In the genomic region with DNA sequence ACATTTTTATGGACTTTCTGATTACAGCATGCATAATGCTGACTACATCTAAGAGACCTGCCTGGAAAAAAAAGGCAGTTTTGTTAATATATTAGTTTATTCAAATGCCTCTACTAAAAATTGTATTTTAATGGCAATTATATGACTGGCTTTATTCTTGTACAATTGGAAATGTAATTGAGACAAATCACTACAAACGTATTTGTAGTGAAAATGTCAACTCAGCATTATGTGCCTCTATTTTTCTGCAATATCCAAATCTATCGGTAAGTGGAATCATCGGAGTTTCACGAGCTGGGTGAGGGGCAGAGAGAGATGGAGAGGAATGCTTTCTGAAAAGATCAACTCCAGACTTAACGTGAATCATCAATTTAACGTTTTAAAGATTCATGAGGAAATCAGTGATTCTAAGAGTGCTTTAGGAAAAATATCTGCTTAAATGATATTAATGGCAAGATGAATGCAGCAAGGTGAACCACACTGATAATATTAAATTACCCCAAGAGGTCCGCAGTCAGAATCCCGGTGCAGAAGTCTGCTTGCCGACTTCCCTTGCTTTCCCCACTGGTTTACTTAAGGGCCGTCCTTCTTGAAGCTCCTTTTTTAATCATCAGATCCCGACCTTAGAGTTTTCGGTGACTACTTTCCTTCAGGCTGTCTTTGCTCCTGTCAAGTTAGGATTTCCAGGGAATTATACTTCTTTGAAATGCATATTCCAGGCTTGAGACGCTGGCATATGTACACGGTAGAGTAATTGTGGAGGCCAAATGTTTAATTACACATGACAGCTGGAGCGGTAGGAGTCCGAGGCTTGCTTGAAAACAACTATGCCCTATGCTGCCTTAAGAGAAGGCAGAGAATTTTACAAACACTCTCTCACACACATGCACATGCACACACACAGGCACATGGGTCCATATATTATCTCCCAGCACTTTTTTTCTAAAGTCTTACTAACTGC, we compare ENCODE assay signal across 26 mouse cellular contexts.
DNase-seq lines count a peak whose midpoint lies in the region; ATAC-seq and TF ChIP-seq lines count a peak whose summit lies in the region.
"Had no signal": no experiment of that assay in that cellular context is flagged by ENCODE, and none has a peak within 500 bp of the region (broad histone marks: within the 10 kb centered on the region; RNA-seq: fewer than 3 reads in every experiment).

No protein-coding gene starts in this region.

- no peak overlapping the region for H3K9ac ChIP-seq in embryonic facial prominence, embryonic 13.5 days
- no peak overlapping the region for H3K9ac ChIP-seq in hindbrain, postnatal 0 days (replicated peaks; ENCODE audit: low read length)
- no peak overlapping the region for H3K9ac ChIP-seq in midbrain, embryonic 14.5 days (replicated peaks; ENCODE audit: low read length)
- H3K9ac ChIP-seq: heart, embryonic 15.5 days; limb, embryonic 15.5 days; liver, embryonic 14.5 days; lung, embryonic 14.5 days; neural tube, embryonic 12.5 days had no signal

- H3K4me1 ChIP-seq in embryonic facial prominence, embryonic 13.5 days = no peaks in the 10 kb centered on the region
- peaks cover 5% of the 10 kb centered on the region; the same call in 1 of the 2 replicates for H3K4me1 ChIP-seq in embryonic facial prominence, embryonic 10.5 days
- H3K4me1 ChIP-seq in hindbrain, postnatal 0 days (ENCODE audit: insufficient read depth, low read length) = no peaks in the 10 kb centered on the region
- H3K4me1 ChIP-seq in hindbrain, embryonic 10.5 days (replicated peaks) = peaks cover 5% of the 10 kb centered on the region; the same call in 1 of the 2 replicates
- peaks cover 12% of the 10 kb centered on the region; the same call in 1 of the 2 replicates for H3K4me1 ChIP-seq in midbrain, embryonic 14.5 days (ENCODE audit: control insufficient read depth, insufficient read depth, low read length)
- H3K4me1 ChIP-seq: forebrain, embryonic 10.5 days; heart, embryonic 15.5 days; limb, embryonic 15.5 days; megakaryocyte, embryonic 14.5 days had no signal

- H3K4me2 ChIP-seq in embryonic facial prominence, embryonic 13.5 days = 0 out of 2 replicates have a peak overlapping the region, but pooled peaks have one; percentile 14
- H3K4me2 ChIP-seq in hindbrain, postnatal 0 days (ENCODE audit: low read depth, low read length) = peak overlapping the region; percentile 33; the same call in 1 of the 2 replicates
- peak overlapping the region; percentile 38 for H3K4me2 ChIP-seq in midbrain, embryonic 14.5 days (ENCODE audit: low read length)
- H3K4me2 ChIP-seq: heart, embryonic 15.5 days; limb, embryonic 15.5 days; lung, embryonic 14.5 days; neural tube, embryonic 12.5 days had no signal

- intact Hi-C loops in heart, postnatal 14 days (cut with DNase I) = no loop called here

- no peak overlapping the region for H3K27ac ChIP-seq in embryonic facial prominence, embryonic 13.5 days
- no peak overlapping the region for H3K27ac ChIP-seq in embryonic facial prominence, embryonic 10.5 days (replicated peaks)
- H3K27ac ChIP-seq in hindbrain, postnatal 0 days = no peak overlapping the region
- H3K27ac ChIP-seq in hindbrain, embryonic 10.5 days = no peak overlapping the region
- H3K27ac ChIP-seq in midbrain, embryonic 14.5 days (replicated peaks; ENCODE audit: low read depth, low read length) = no peak overlapping the region
- H3K27ac ChIP-seq: forebrain, embryonic 10.5 days; gastrocnemius, adult 2 months; heart, embryonic 15.5 days; left cerebral cortex, adult 2 months; limb, embryonic 15.5 days; liver, embryonic 14.5 days; neural tube, embryonic 12.5 days had no signal

- H3K9me3 ChIP-seq in embryonic facial prominence, embryonic 13.5 days = no peaks in the 10 kb centered on the region
- H3K9me3 ChIP-seq in embryonic facial prominence, embryonic 10.5 days = no peaks in the 10 kb centered on the region
- H3K9me3 ChIP-seq in hindbrain, postnatal 0 days (ENCODE audit: low read length) = no peaks in the 10 kb centered on the region
- H3K9me3 ChIP-seq in hindbrain, embryonic 10.5 days = no peaks in the 10 kb centered on the region
- H3K9me3 ChIP-seq in midbrain, embryonic 14.5 days (ENCODE audit: control insufficient read depth, low read length) = no peaks in the 10 kb centered on the region
- H3K9me3 ChIP-seq: forebrain, embryonic 10.5 days; heart, embryonic 15.5 days; limb, embryonic 15.5 days; neural tube, embryonic 12.5 days had no signal

- ATAC-seq in embryonic facial prominence, embryonic 13.5 days (ENCODE audit: insufficient number of reproducible peaks, insufficient read depth, low FRiP score, low TSS enrichment, low read depth) = no peak
- ATAC-seq in hindbrain, postnatal 0 days = no peak
- ATAC-seq in midbrain, embryonic 14.5 days (ENCODE audit: low FRiP score, low TSS enrichment) = peak; percentile 66; the same call in 1 of the 2 replicates
- ATAC-seq: activated CD4-positive, CD25-positive, alpha-beta regulatory T cell, adult 4 months had no signal

- H3K27me3 ChIP-seq in embryonic facial prominence, embryonic 13.5 days = no peaks in the 10 kb centered on the region
- no peaks in the 10 kb centered on the region for H3K27me3 ChIP-seq in embryonic facial prominence, embryonic 10.5 days (replicated peaks; ENCODE audit: low read depth, poor library complexity, severe bottlenecking)
- no peaks in the 10 kb centered on the region for H3K27me3 ChIP-seq in hindbrain, postnatal 0 days (ENCODE audit: insufficient read depth, low read length)
- H3K27me3 ChIP-seq in hindbrain, embryonic 10.5 days (ENCODE audit: insufficient read depth, poor library complexity, severe bottlenecking) = no peaks in the 10 kb centered on the region
- H3K27me3 ChIP-seq in midbrain, embryonic 14.5 days (ENCODE audit: control insufficient read depth, insufficient read depth, low read length) = no peaks in the 10 kb centered on the region
- H3K27me3 ChIP-seq: heart, embryonic 15.5 days; limb, embryonic 15.5 days; megakaryocyte, embryonic 14.5 days; neural tube, embryonic 12.5 days had no signal

- 42% methylated on average over 16 of the region's 16 CpGs for WGBS in embryonic facial prominence, embryonic 13.5 days
- 64% methylated on average over 16 of the region's 16 CpGs for WGBS in embryonic facial prominence, embryonic 10.5 days
- WGBS in hindbrain, postnatal 0 days = 45% methylated on average over 16 of the region's 16 CpGs
- WGBS in hindbrain, embryonic 10.5 days = 74% methylated on average over 16 of the region's 16 CpGs
- WGBS in midbrain, embryonic 14.5 days = 26% methylated on average over 16 of the region's 16 CpGs

- no peak overlapping the region for H3K4me3 ChIP-seq in embryonic facial prominence, embryonic 13.5 days
- H3K4me3 ChIP-seq in embryonic facial prominence, embryonic 10.5 days = no peak overlapping the region
- no peak overlapping the region for H3K4me3 ChIP-seq in hindbrain, postnatal 0 days (ENCODE audit: low read length)
- H3K4me3 ChIP-seq in hindbrain, embryonic 10.5 days = no peak overlapping the region
- no peak overlapping the region for H3K4me3 ChIP-seq in midbrain, embryonic 14.5 days (replicated peaks; ENCODE audit: low read depth, low read length)
- H3K4me3 ChIP-seq: forebrain, embryonic 10.5 days; gastrocnemius, adult 2 months; heart, embryonic 15.5 days; left cerebral cortex, adult 2 months; limb, embryonic 15.5 days; megakaryocyte, embryonic 14.5 days; neural tube, embryonic 12.5 days had no signal

- no peaks in the 10 kb centered on the region for H3K36me3 ChIP-seq in embryonic facial prominence, embryonic 13.5 days
- no peaks in the 10 kb centered on the region for H3K36me3 ChIP-seq in embryonic facial prominence, embryonic 10.5 days (replicated peaks)
- H3K36me3 ChIP-seq in hindbrain, postnatal 0 days (ENCODE audit: insufficient read depth, low read length) = no peaks in the 10 kb centered on the region
- no peaks in the 10 kb centered on the region for H3K36me3 ChIP-seq in hindbrain, embryonic 10.5 days
- no peaks in the 10 kb centered on the region for H3K36me3 ChIP-seq in midbrain, embryonic 14.5 days (ENCODE audit: control insufficient read depth, insufficient read depth, low read length)
- H3K36me3 ChIP-seq: forebrain, embryonic 10.5 days; G1E; heart, embryonic 15.5 days; limb, embryonic 15.5 days; neural tube, embryonic 12.5 days had no signal

- no peak for DNase-seq in embryonic facial prominence, embryonic 10.5 days (ENCODE audit: low spot score)
- peak; percentile 43 for DNase-seq in hindbrain, postnatal 0 days (ENCODE audit: low spot score)
- no peak for DNase-seq in hindbrain, embryonic 10.5 days (ENCODE audit: low spot score)
- DNase-seq in midbrain, embryonic 14.5 days = peak; percentile 63
- no peak for DNase-seq in left cerebral cortex, adult 9 months (ENCODE audit: low spot score in 2 of 2)
- DNase-seq in Muller cell, postnatal 12 days (ENCODE audit: inconsistent ontology term) = no peak
- DNase-seq in heart, postnatal 14 days = no peak
- DNase-seq: adrenal gland, adult 8-10 months; cerebellum, adult 2 months; gastrocnemius, adult 2 months; kidney, adult 18-20 months; kidney, postnatal 4 days; left cerebral cortex, postnatal 4 days; lung, embryonic 14.5 days; lung, postnatal 36 days; thymus, postnatal 25 days had no signal

- no peak for TF ChIP-seq CTCF in hindbrain, postnatal 0 days (IDR thresholded peaks at IDR 0.05; ENCODE audit: low read depth)

Comparison
In these comparisons a context has a peak if more than half of its experiments do, and no peak if none do; other contexts are left out.
1. DNase-seq: peak in hindbrain, postnatal 0 days (single experiment) and midbrain, embryonic 14.5 days (single experiment); none in embryonic facial prominence, embryonic 10.5 days (single experiment), hindbrain, embryonic 10.5 days (single experiment), left cerebral cortex, adult 9 months (0 of 2), Muller cell, postnatal 12 days (single experiment) and heart, postnatal 14 days (0 of 2).
2. Peak in every context shown above with its lines, with median percentiles within 50 percentile points of each other: H3K4me2 ChIP-seq.